Mouse (Mus musculus): Measurements from ENCODE around the gene 4930444G20Rik. TPM values are rescaled to one million over a fixed set of nuclear protein-coding genes. Genes with fewer than 3 reads are reported as not detected.
"Not testable (repeated sequence)": the region's sequence is repeated elsewhere in the genome, so short reads cannot be mapped to it uniquely, and the experiment has no call there.

The 4930444G20Rik gene
- polyA plus RNA-seq, 1 experiment: 13.6 TPM

DNA sequence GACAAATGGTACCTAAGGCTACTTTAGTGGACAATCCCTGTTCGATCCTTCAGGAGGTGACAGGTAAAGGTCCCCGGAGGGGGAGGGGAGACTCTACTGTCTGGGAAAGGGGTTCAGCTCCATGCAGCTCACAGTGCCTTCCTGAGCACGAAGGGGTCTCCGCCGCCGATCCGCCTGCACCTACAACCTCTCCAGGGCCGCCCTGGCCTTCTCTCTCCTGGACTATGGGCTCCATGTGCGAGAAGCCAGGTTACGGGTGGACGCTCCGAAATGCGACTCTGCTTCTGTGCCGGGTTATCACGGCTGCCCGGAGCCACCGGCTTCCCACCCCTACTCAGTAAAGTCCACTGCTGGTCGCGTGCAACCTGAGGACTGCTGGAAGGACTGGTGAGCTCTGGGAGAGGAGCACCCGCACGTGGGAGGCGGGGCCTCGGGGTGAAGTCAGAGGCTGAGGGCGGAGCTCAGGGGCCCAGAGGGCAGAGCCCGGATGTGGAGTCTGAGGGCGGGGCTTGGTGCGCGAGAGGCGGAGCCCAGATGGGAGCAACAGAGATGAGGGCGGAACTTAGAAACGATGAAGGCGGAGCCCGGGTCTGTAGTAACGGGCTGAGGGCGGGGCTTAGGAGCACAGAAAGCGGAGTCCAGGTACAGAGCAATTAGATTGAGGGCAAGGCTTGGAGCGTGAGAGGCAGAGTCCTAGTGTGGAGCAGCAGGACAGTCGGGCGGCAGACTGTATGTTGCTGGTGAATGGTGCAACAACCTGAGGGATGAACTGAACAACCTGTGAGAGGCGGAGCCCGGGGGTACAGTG, 9.5 kb downstream of the 4930444G20Rik start:
- H3K27ac ChIP-seq (ENCODE audit: control insufficient read depth, insufficient read depth, low read depth, low read length): peak overlapping the region; percentile 22
- no peaks in the 10 kb centered on the region for H3K27me3 ChIP-seq (ENCODE audit: control insufficient read depth, insufficient read depth, low read length)
- H3K4me1 ChIP-seq (ENCODE audit: control insufficient read depth, insufficient read depth, low read length): peaks cover 12% of the 10 kb centered on the region
- peak overlapping the region; percentile 87 for H3K4me3 ChIP-seq (ENCODE audit: control insufficient read depth, low read depth, low read length)
- TF ChIP-seq CTCF (IDR thresholded peaks at IDR 0.05; ENCODE audit: control insufficient read depth, insufficient read depth, insufficient replicate concordance, low read depth, low read length): no peak
- peak; percentile 38 for TF ChIP-seq POLR2A (IDR thresholded peaks at IDR 0.05; ENCODE audit: control insufficient read depth, low read depth, low read length)
- H3K36me3 ChIP-seq (ENCODE audit: control insufficient read depth, insufficient read depth, low read length): no peaks in the 10 kb centered on the region

DNA sequence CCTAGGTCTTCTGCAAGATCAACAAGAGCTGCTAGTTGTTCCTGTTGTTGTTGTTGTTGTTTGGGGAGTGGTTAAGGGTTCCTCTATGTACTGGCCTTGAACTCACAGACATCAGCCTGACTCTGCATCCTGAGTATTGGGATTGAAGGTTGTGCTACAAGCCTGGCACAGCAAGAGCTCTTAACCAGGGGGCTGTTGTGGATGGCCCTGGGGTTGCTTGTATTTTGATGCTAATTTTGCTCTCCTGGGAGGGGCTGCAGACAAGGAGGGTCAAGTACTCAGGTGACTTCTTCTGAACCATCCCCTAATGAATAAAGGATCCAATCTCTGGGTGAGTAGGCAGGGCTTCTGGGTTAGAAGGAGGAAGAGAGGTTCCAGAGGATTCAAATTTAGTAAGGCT, 12.6 kb downstream of the 4930444G20Rik start:
- H3K36me3 ChIP-seq (ENCODE audit: control insufficient read depth, insufficient read depth, low read length): no peaks in the 10 kb centered on the region
- H3K4me1 ChIP-seq (ENCODE audit: control insufficient read depth, insufficient read depth, low read length): peaks cover 12% of the 10 kb centered on the region
- no peaks in the 10 kb centered on the region for H3K27me3 ChIP-seq (ENCODE audit: control insufficient read depth, insufficient read depth, low read length)
- H3K27ac ChIP-seq (ENCODE audit: control insufficient read depth, insufficient read depth, low read depth, low read length): no peak overlapping the region
- no peak overlapping the region for H3K4me3 ChIP-seq (ENCODE audit: control insufficient read depth, low read depth, low read length)
- TF ChIP-seq POLR2A (IDR thresholded peaks at IDR 0.05; ENCODE audit: control insufficient read depth, low read depth, low read length) (no peak), CTCF (IDR thresholded peaks at IDR 0.05; ENCODE audit: control insufficient read depth, insufficient read depth, insufficient replicate concordance, low read depth, low read length) (no peak)

DNA sequence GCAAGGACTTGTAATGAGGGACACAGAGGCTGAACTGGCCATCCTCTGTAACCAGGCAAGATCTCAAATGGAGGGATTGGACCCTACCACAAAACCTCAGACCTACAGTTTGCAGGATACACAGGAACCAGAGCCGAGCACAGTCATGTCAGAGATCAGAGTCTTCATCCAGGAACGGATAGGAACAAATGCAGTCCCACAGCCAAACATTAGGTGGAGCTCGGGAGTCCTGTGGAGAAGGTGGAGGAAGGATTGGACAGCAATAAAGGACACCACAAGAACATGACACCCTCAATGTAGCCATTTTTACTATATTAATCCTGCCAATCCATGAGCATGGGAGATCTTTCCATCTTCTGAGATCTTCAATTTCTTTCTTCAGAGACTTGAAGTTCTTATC, 31.6 kb downstream of the 4930444G20Rik start:
- H3K4me3 ChIP-seq (ENCODE audit: control insufficient read depth, low read depth, low read length); H3K4me1 ChIP-seq (ENCODE audit: control insufficient read depth, insufficient read depth, low read length): not testable (repeated sequence)

DNA sequence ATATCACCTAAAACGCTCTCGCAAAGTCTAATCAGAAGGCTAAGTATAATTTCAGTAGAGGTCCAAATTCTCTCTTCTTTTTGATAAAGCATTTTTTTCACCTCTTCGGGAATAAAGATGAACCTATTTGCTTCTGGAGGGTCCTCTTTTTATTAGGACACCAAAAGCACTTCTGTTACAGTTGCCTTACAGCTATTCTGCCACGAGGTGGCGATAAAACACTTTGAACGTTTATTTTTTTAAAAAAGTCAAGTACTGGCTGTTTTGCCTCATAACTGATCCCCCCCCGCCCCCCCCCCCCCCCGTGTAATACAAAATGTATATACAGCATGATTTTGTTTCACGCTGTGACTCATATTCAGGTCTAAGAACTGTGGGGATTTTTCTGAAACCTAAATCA, 33.6 kb downstream of the 4930444G20Rik start:
- TF ChIP-seq CTCF (IDR thresholded peaks at IDR 0.05; ENCODE audit: control insufficient read depth, insufficient read depth, insufficient replicate concordance, low read depth, low read length) (no peak), POLR2A (IDR thresholded peaks at IDR 0.05; ENCODE audit: control insufficient read depth, low read depth, low read length) (no peak)
- Histone ChIP-seq H3K27me3 (ENCODE audit: control insufficient read depth, insufficient read depth, low read length) (no peaks in the 10 kb centered on the region), H3K4me1 (ENCODE audit: control insufficient read depth, insufficient read depth, low read length) (no peaks in the 10 kb centered on the region), H3K4me3 (ENCODE audit: control insufficient read depth, low read depth, low read length) (no peak overlapping the region), H3K27ac (ENCODE audit: control insufficient read depth, insufficient read depth, low read depth, low read length) (no peak overlapping the region), H3K36me3 (ENCODE audit: control insufficient read depth, insufficient read depth, low read length) (no peaks in the 10 kb centered on the region)

More for the DNA sequence above, 31.6 kb downstream of the 4930444G20Rik start:
- not testable (repeated sequence) for H3K36me3 ChIP-seq (ENCODE audit: control insufficient read depth, insufficient read depth, low read length); H3K27ac ChIP-seq (ENCODE audit: control insufficient read depth, insufficient read depth, low read depth, low read length); H3K27me3 ChIP-seq (ENCODE audit: control insufficient read depth, insufficient read depth, low read length)

DNA sequence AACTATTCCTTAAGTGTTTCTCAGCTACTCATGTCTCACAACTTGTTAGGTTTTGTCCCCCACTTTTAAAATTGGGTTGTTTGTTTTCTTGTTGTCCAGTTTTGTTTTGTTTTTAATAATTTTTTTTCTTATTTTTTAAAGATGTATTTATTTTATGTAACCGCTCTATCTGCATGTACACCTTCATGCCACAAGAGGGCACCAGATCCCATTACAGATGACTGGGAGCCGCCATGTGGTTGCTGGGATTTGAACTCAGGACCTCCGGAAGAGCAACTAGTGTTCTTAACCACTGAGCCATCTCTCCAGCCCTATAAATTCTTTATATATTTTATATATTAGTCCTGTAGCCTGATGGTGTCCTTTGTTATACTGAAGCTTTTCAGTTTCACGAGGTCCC, 49.3 kb downstream of the 4930444G20Rik start:
- Histone ChIP-seq H3K4me3 (ENCODE audit: control insufficient read depth, low read depth, low read length) (no peak overlapping the region), H3K27ac (ENCODE audit: control insufficient read depth, insufficient read depth, low read depth, low read length) (no peak overlapping the region), H3K36me3 (ENCODE audit: control insufficient read depth, insufficient read depth, low read length) (no peaks in the 10 kb centered on the region), H3K4me1 (ENCODE audit: control insufficient read depth, insufficient read depth, low read length) (peaks cover 8% of the 10 kb centered on the region), H3K27me3 (ENCODE audit: control insufficient read depth, insufficient read depth, low read length) (no peaks in the 10 kb centered on the region)
- TF ChIP-seq CTCF (IDR thresholded peaks at IDR 0.05; ENCODE audit: control insufficient read depth, insufficient read depth, insufficient replicate concordance, low read depth, low read length) (no peak), POLR2A (IDR thresholded peaks at IDR 0.05; ENCODE audit: control insufficient read depth, low read depth, low read length) (no peak)

DNA sequence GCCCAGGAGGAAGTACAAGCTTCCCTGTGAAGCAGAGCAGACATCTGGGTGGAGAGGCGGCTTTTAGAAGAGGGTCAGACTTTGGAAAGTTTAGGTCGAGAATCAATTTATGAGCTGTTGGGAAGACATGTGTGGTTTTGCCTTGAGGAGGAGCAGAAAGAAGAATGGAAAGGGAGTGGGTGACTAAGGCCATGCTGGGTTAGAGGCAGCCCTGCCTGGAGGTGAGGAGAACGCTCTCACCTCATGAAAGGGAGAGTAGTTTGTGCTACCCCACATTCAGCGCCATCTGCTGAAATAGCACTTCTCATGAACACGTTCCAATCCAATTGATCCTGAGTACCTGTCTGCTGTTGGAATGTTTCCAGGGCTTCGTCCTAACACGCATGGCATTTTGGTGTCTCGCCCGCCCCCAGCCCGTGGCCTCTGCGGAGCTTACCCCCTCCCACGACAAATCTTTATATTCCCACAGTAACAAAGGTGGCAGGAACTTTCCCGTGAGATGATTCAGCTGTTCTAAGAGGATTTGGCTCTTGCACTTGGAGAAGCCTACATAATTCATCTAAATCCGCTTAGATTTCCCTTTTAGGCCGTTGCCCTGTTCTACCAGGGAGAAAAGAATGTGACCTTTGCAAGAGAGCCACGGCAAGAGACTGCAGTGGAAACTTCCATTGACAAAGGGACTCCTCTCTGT, 50.3 kb downstream of the 4930444G20Rik start:
- no peak overlapping the region for H3K27ac ChIP-seq (ENCODE audit: control insufficient read depth, insufficient read depth, low read depth, low read length)
- TF ChIP-seq POLR2A (IDR thresholded peaks at IDR 0.05; ENCODE audit: control insufficient read depth, low read depth, low read length) (no peak), CTCF (IDR thresholded peaks at IDR 0.05; ENCODE audit: control insufficient read depth, insufficient read depth, insufficient replicate concordance, low read depth, low read length) (no peak)
- no peak overlapping the region for H3K4me3 ChIP-seq (ENCODE audit: control insufficient read depth, low read depth, low read length)
- no peaks in the 10 kb centered on the region for H3K36me3 ChIP-seq (ENCODE audit: control insufficient read depth, insufficient read depth, low read length)
- no peaks in the 10 kb centered on the region for H3K27me3 ChIP-seq (ENCODE audit: control insufficient read depth, insufficient read depth, low read length)
- peaks cover 8% of the 10 kb centered on the region for H3K4me1 ChIP-seq (ENCODE audit: control insufficient read depth, insufficient read depth, low read length)

Other genes with a start within 250 kb of the 4930444G20Rik start
- gene Sgk1, start 185.9 kb downstream of the 4930444G20Rik start, polyA plus RNA-seq (2012; rRNA removed): 3.7 and 5.1 TPM in 2 replicates
- gene E030030I06Rik, start 81.2 kb upstream of the 4930444G20Rik start, polyA plus RNA-seq (2012; rRNA removed): 0.22 and 1.2 TPM in 2 replicates
- gene Raet1e, start 90.5 kb upstream of the 4930444G20Rik start, polyA plus RNA-seq (2012; rRNA removed): 0.07 and 0.12 TPM in 2 replicates
- not detected in 2 replicates for gene H60b, start 90.5 kb upstream of the 4930444G20Rik start, polyA plus RNA-seq (2012; rRNA removed)